Mouse (Mus musculus) limb, embryonic 15.5 days (tissue): ENCODE measurements around the gene Syngr4. TPM values are rescaled to one million over a fixed set of nuclear protein-coding genes. Genes with fewer than 3 reads are reported as not detected.
A peak's percentile ranks its signal among the peaks of the same experiment; 100 is the strongest.
"Not testable (repeated sequence)": the region's sequence is repeated elsewhere in the genome, so short reads cannot be mapped to it uniquely, and the experiment has no call there.

Source experiments
- ATAC-seq: fragments of 200-750 bp; cut with Nextera tagmentation; 2 replicates; pipeline ENCODE4 v1.8.0; 2017; ENCODE audit warnings: low read depth, moderate TSS enrichment; ENCODE audit not compliant: insufficient number of reproducible peaks, low FRiP score, low TSS enrichment
- H3K27ac ChIP-seq: fragments of 300-500 bp; sonication (generic); 2 replicates; pipeline ENCODE4 v1.5.1; 2015; ENCODE audit warnings: moderate library complexity, mild to moderate bottlenecking, inconsistent platforms
- H3K27me3 ChIP-seq: fragments of 300-500 bp; sonication (generic); 2 replicates; pipeline ENCODE4 v1.6.1; 2015; ENCODE audit warnings: inconsistent platforms
- H3K36me3 ChIP-seq: fragments of 300-500 bp; sonication (generic); 2 replicates; pipeline ENCODE4 v1.6.1; 2015; ENCODE audit warnings: inconsistent platforms
- H3K4me1 ChIP-seq: fragments of 300-500 bp; sonication (generic); 2 replicates; pipeline ENCODE4 v1.6.1; 2015; ENCODE audit warnings: inconsistent platforms
- H3K4me2 ChIP-seq: fragments of 300-500 bp; sonication (generic); 2 replicates; pipeline ENCODE4 v1.6.1; 2015; ENCODE audit warnings: mild to moderate bottlenecking, inconsistent platforms
- H3K4me3 ChIP-seq: fragments of 300-500 bp; sonication (generic); 2 replicates; pipeline ENCODE4 v1.5.1; 2015; ENCODE audit warnings: mild to moderate bottlenecking, inconsistent platforms
- H3K9ac ChIP-seq: fragments of 300-500 bp; sonication (generic); 2 replicates; pipeline ENCODE4 v1.6.1; 2015; ENCODE audit warnings: inconsistent platforms
- H3K9me3 ChIP-seq: fragments of 300-500 bp; sonication (generic); 2 replicates; pipeline ENCODE4 v1.6.1; 2016; ENCODE audit warnings: inconsistent platforms
- WGBS: fragments of 180-500 bp; shearing (Covaris S2); methylation state at CpG from one replicate; pipeline ENCODE4 v1.1.7; 2015; 5-methylcytosine and 5-hydroxymethylcytosine counted together
- polyA plus RNA-seq: library from polyadenylated mRNA; unstranded; fragments of >200 nt; fragmentation: Nextera tagmentation; extraction: Ambion mirVana; gene quantifications from 2 replicates; pipeline ENCODE4 v1.2.1, GENCODE M21; 2015

Syngr4 gene
- polyA plus RNA-seq, 1 experiment from 2014 or later: 0.49 TPM

DNA sequence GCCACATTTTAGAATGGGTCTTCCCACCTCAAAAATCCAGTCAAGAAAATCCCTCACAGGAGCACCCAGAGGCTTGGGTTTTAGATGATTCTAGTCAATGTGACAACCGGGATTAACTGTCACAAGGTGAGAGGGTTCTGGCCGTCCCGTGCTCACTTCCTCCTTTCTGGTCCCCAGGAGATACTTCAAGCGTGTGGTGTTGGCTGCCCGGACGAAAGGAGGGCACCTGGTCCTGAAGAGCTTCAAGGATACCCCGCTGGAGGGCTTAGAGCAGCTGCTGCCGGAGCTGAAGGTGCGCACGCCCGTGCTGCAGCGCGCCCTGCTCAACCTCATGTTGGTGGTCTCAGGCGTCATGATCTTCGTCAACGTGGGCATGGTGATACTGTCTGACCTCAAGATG, 12.6 kb upstream of the Syngr4 start:
- H3K36me3 ChIP-seq: peaks cover 27% of the 10 kb centered on the region
- H3K4me1 ChIP-seq: peaks cover 2% of the 10 kb centered on the region; the same call in 1 of the 2 replicates
- no peak overlapping the region for H3K27ac ChIP-seq
- no peak for ATAC-seq
- no peak overlapping the region for H3K4me2 ChIP-seq
- WGBS: 93% methylated on average over 16 of the region's 16 CpGs
- H3K9ac ChIP-seq: no peak overlapping the region
- no peak overlapping the region for H3K4me3 ChIP-seq
- no peaks in the 10 kb centered on the region for H3K9me3 ChIP-seq
- no peaks in the 10 kb centered on the region for H3K27me3 ChIP-seq

DNA sequence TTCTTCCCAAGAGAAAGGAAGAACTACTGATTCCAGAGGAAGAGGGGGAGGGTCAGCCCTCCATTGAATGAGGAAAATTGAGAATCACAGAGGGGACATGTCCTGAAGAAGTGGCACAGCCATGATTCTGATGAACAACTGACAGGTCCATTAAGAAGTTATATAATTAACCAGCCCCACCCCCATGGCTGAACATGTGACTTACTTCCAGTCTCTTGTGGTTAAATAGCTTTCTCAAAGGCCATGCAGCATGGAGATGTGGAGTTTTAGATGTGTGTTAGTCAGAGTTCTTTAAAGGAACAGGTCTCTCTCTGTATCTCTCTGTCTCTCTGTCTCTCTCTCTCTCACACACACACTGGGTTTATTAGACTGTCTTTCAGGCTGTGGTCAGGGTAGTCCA, 11.9 kb upstream of the Syngr4 start:
- no peak for ATAC-seq
- Histone ChIP-seq H3K9me3 (no peaks in the 10 kb centered on the region), H3K4me2 (no peak overlapping the region), H3K36me3 (peaks cover 27% of the 10 kb centered on the region), H3K27ac (no peak overlapping the region), H3K27me3 (no peaks in the 10 kb centered on the region), H3K9ac (no peak overlapping the region), H3K4me3 (no peak overlapping the region), H3K4me1 (no peaks in the 10 kb centered on the region)

DNA sequence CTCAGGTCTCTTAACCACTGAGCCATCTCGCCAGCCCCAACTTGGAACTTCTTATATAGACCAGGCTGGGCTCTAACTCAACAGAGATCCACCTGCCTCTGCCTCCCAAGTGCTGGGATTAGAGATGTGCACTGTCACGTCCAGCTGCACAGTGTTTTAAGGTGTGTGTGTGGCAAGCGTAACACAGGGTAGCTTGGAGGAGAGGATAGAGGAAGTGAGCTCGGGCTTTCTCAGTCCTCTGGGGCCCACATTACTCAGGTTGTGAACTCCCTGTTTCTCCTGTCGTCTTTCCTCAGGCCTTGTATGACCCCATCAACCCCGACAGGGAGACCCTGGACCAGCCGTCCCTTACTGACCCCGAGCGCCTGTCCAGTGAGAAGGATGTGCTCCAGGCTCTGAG, 10.1 kb upstream of the Syngr4 start:
- no peaks in the 10 kb centered on the region for H3K27me3 ChIP-seq
- no peaks in the 10 kb centered on the region for H3K4me1 ChIP-seq
- no peak overlapping the region for H3K4me2 ChIP-seq
- WGBS: 84% methylated on average over 9 of the region's 9 CpGs
- H3K4me3 ChIP-seq: no peak overlapping the region
- H3K36me3 ChIP-seq: peaks cover 24% of the 10 kb centered on the region
- H3K27ac ChIP-seq: no peak overlapping the region
- no peaks in the 10 kb centered on the region for H3K9me3 ChIP-seq
- no peak for ATAC-seq
- H3K9ac ChIP-seq: no peak overlapping the region

DNA sequence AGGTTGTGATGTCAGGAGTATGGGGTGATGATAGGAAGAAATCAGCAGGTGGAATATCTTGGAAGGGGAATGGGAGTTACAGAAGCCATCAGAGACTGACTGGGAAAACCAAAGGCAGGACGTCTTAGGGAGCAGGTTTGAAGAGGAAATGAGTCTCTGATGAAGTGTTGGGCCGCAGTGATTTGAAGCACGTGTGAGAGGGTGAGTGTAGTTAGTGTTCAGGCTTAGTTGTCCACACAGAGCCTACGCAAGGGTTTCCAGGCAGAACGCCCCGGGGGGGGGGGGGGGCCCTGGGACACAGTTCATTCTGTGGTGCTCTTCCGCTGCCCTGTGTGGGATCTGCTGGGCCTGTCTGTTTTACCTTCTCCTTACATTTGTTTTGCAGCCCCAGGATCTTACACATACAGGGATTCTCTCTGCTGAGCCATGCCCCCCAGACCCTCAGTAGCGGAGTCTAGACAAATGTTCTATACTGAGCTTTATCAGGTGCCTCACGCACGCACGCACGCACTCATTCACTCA, 6.0 kb upstream of the Syngr4 start:
- no peak overlapping the region for H3K9ac ChIP-seq
- no peaks in the 10 kb centered on the region for H3K9me3 ChIP-seq
- no peak overlapping the region for H3K4me2 ChIP-seq
- ATAC-seq: no peak
- no peak overlapping the region for H3K4me3 ChIP-seq
- H3K36me3 ChIP-seq: no peaks in the 10 kb centered on the region
- 57% methylated on average over 12 of the region's 12 CpGs for WGBS
- H3K4me1 ChIP-seq: peaks cover 1% of the 10 kb centered on the region; the same call in 1 of the 2 replicates
- H3K27me3 ChIP-seq: no peaks in the 10 kb centered on the region
- H3K27ac ChIP-seq: no peak overlapping the region

DNA sequence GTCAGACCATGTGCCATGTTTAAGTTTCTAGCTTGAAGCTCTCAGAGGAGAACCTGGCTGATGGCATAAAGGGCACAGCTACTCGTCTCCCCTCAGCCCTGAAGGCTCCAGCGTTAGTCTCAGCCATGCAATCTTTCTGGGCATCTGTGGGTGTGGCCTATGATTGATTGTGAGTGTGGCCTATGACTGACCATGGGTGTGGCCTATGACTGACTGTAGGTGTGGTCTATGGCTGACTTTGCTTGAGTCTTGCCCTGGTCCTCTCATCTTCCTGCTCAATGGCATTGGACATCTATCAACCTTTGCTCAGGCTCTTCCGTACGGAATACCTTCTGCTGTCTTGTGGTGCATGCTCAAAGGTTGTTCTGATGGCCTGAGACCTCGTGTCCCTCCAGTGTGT, 5.0 kb upstream of the Syngr4 start:
- Histone ChIP-seq H3K36me3 (no peaks in the 10 kb centered on the region), H3K9me3 (no peaks in the 10 kb centered on the region), H3K9ac (no peak overlapping the region), H3K27ac (no peak overlapping the region), H3K27me3 (no peaks in the 10 kb centered on the region), H3K4me2 (no peak overlapping the region), H3K4me3 (no peak overlapping the region), H3K4me1 (peaks cover 6% of the 10 kb centered on the region; the same call in 1 of the 2 replicates)
- 51% methylated on average over 5 of the region's 5 CpGs for WGBS
- no peak for ATAC-seq

DNA sequence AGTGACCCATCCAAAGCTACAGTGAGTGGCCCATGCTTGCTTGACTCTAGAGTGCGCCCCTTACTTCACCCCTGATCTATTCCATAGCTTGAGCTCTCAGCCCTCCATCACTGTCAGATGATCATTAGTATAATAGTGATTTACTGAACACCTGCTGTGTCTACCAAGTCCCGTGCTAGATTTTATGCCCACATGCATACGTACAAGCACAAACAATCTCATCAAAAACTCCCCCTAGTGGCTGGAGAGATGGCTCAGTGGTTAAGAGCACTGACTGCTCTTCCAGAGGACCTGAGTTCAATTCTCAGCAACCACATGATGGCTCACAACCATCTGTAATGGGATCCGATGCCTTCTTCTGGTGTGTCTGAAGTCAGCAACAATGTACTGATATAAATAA, 1.6 kb upstream of the Syngr4 start:
- H3K4me3 ChIP-seq, H3K36me3 ChIP-seq, H3K27ac ChIP-seq, H3K4me1 ChIP-seq, H3K9ac ChIP-seq, H3K27me3 ChIP-seq, ATAC-seq, H3K9me3 ChIP-seq: not testable (repeated sequence)
- peak overlapping the region; percentile 88; the same call in 1 of the 2 replicates for H3K4me2 ChIP-seq
- WGBS: 52% methylated on average over 4 of the region's 4 CpGs

DNA sequence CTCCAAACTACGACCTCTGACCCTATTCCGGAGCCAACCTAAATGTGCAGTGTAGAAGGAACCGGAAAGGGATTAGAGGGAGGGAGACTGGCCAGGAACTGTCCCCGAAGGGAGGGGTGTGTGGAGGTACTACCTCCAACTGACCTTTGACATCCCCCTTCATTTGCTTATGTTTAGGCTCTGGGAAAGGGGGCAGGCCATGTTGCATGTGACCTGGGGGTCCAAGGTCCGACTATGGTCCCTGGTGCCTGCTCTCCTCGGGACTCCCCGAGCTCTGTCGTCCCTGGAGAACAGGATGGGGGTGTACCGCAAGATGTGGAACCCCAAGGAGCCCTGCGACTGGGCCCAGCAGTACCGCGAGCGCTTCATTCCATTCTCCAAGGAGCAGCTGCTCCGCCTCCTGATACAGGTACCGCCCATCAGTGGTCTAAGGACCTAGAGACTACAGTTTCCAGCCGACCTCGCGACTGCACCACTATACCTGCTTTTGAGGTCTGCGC, 794 bp upstream of the Syngr4 start:
- peak overlapping the region; percentile 84 for H3K27ac ChIP-seq
- no peaks in the 10 kb centered on the region for H3K27me3 ChIP-seq
- under 1% methylated on average over 19 of the region's 19 CpGs for WGBS
- peaks cover 9% of the 10 kb centered on the region; the same call in 1 of the 2 replicates for H3K4me1 ChIP-seq
- peak overlapping the region; percentile 48 for H3K9ac ChIP-seq
- no peaks in the 10 kb centered on the region for H3K36me3 ChIP-seq
- peak overlapping the region; percentile 55 for H3K4me3 ChIP-seq
- H3K9me3 ChIP-seq: no peaks in the 10 kb centered on the region
- H3K4me2 ChIP-seq: peak overlapping the region; percentile 88
- peak; percentile 22 for ATAC-seq

DNA sequence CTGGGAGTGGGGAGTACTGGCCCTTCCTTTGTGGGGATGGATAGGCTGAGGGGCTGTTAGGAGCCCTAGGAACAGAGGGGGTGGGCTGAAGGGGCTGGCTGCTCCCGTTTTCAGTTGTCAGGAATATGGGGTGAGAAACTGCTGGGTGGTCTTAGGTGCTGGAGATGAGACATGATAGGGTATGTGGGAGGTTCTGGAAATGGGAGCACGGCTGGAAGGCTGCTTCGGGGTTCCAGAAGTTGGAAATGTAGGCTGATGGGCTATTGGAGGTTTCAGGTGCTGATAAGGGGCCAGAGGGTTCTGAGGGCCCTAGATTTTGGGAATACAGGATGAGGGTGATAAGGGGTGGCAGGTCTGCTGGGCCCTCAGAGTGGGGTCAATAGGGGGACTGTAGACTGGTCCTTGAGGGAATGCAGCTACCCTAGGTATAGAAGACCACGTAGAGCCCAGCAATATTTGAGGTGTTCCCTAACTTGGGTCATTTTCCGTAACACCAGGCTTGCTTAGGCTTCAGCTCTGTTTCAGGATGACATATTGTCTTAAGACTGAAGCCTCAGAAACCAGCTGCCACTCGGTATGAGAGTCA, 490 bp downstream of the Syngr4 start:
- Histone ChIP-seq H3K4me1 (peaks cover 9% of the 10 kb centered on the region; the same call in 1 of the 2 replicates), H3K9me3 (no peaks in the 10 kb centered on the region), H3K27ac (no peak overlapping the region; the same call in 1 of the 2 replicates), H3K36me3 (no peaks in the 10 kb centered on the region), H3K4me3 (peak overlapping the region; percentile 55), H3K9ac (no peak overlapping the region), H3K4me2 (peak overlapping the region; percentile 88), H3K27me3 (no peaks in the 10 kb centered on the region)
- ATAC-seq: peak; percentile 4; the same call in 1 of the 2 replicates
- 77% methylated on average over 6 of the region's 6 CpGs for WGBS

DNA sequence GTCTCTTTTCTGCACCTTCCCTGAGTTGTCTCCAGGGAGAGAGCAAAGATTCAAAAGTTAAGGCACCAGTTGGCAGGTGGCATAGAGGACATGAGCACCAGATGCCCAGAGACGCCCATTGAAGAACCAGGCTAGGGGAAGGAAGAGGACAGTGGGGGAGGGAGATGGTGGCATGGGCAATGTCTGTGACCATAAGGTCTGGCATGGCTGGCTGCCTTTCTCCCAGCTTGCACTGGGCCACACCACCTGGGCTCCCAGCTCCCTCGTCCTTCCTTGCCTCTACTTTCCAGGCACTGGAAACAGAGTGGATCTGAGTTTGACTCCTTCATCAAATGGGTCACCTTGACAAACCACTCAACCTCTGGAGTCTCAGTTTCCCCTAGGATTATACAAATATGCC, 3.9 kb downstream of the Syngr4 start:
- H3K27me3 ChIP-seq: no peaks in the 10 kb centered on the region
- no peak for ATAC-seq
- peaks cover 8% of the 10 kb centered on the region; the same call in 1 of the 2 replicates for H3K4me1 ChIP-seq
- WGBS: 74% methylated on average over 2 of the region's 2 CpGs
- H3K9me3 ChIP-seq: no peaks in the 10 kb centered on the region
- H3K27ac ChIP-seq: no peak overlapping the region
- H3K4me2 ChIP-seq: no peak overlapping the region
- H3K4me3 ChIP-seq: no peak overlapping the region
- no peaks in the 10 kb centered on the region for H3K36me3 ChIP-seq
- no peak overlapping the region for H3K9ac ChIP-seq

DNA sequence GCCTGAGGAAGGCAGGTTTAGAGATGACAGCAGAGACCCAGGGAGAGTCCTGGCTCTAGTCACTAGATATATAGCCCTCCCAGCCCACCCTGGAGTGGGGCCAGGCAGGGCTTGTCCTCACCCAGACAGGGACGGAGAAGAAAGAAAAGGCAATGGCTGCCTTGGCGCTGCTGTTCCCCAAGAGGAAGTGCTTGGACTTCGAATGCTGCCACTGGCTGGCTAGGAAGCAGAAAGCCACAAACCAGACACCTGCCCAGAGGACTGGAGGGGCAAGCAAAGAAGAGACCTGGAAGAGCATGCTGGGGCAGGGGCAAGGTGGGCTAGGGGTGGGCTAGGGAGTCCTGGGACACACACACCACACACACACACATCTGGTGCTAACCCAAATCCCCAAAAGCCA, 9.3 kb downstream of the Syngr4 start:
- no peaks in the 10 kb centered on the region; the same call in 1 of the 2 replicates for H3K4me1 ChIP-seq
- H3K9ac ChIP-seq: no peak overlapping the region
- H3K9me3 ChIP-seq: no peaks in the 10 kb centered on the region
- 58% methylated on average over 3 of the region's 3 CpGs for WGBS
- no peak for ATAC-seq
- no peak overlapping the region for H3K4me3 ChIP-seq
- 0 out of 2 replicates have a peak overlapping the region, but pooled peaks have one; percentile 27 for H3K27ac ChIP-seq
- no peak overlapping the region for H3K4me2 ChIP-seq
- H3K36me3 ChIP-seq: peaks cover 34% of the 10 kb centered on the region
- H3K27me3 ChIP-seq: no peaks in the 10 kb centered on the region

DNA sequence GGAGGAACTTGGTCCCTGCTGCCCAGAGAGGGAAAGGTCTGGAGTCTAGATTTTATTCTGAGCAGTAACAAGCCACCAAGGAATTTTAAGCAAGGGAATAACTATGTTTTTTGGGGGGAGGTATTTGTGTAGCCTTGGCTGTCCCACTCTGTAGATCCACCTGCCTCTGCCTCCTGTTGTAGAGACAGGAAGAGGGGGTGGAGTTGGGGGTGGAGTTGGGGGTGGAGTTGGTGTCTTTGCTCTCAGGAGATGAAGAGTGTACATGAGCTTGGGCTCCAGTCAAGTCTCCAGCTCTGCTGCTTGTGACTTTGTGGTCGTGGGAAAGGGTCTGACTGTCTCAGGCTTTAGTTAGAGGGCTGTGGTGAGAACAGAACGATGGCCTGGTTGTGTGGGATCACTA, 15.5 kb downstream of the Syngr4 start:
- WGBS: 88% methylated on average over 2 of the region's 2 CpGs
- H3K9ac ChIP-seq: no peak overlapping the region
- no peaks in the 10 kb centered on the region for H3K9me3 ChIP-seq
- no peak overlapping the region for H3K27ac ChIP-seq
- no peak for ATAC-seq
- 0 out of 2 replicates have a peak, but pooled peaks cover under 1% of the 10 kb centered on the region for H3K4me1 ChIP-seq
- H3K4me2 ChIP-seq: no peak overlapping the region
- H3K27me3 ChIP-seq: no peaks in the 10 kb centered on the region
- H3K4me3 ChIP-seq: no peak overlapping the region
- H3K36me3 ChIP-seq: peaks cover 94% of the 10 kb centered on the region

DNA sequence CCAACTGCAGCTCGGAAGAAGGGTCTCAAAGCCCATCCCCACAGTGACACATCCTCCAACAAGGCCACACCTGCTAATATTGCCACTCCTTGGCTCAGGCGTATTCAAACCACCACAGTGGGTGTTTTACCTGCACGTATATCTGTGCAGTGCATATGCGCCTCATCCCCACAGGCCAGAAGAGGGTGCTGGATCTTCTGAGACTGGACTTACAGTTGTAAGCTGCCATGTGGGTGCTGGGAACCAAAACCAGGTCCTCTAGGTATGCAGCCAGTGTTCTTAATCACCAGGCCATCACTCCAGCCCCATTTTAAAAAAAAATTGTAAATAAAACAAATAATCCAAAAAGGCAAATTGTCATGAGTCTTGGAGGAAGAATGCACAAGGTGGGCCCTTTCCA, 16.0 kb downstream of the Syngr4 start:
- Histone ChIP-seq H3K27ac (no peak overlapping the region), H3K4me3 (no peak overlapping the region), H3K4me1 (0 out of 2 replicates have a peak, but pooled peaks cover 5% of the 10 kb centered on the region), H3K27me3 (no peaks in the 10 kb centered on the region), H3K9ac (no peak overlapping the region), H3K4me2 (no peak overlapping the region), H3K36me3 (peaks cover 95% of the 10 kb centered on the region), H3K9me3 (no peaks in the 10 kb centered on the region)
- 93% methylated on average over 4 of the region's 4 CpGs for WGBS
- ATAC-seq: no peak
